In genomic region chr6:89867976-89868375, GRCm38 (mm10) we compare ENCODE assay signal across 29 mouse cellular contexts. TPM values are rescaled to one million over a fixed set of nuclear protein-coding genes. Genes with fewer than 3 reads are reported as not detected.
"Had no signal": no experiment of that assay in that cellular context is flagged by ENCODE, and none has a peak within 500 bp of the region (broad histone marks: within the 10 kb centered on the region; RNA-seq: fewer than 3 reads in every experiment).

No protein-coding gene starts in this region.

- H3K4me3 ChIP-seq: limb, embryonic 10.5 days; limb, embryonic 13.5 days; liver, embryonic 12.5 days; liver, embryonic 15.5 days; lung, embryonic 15.5 days; megakaryocyte, embryonic 14.5 days; midbrain, embryonic 10.5 days; midbrain, embryonic 13.5 days; myocyte; neural tube, embryonic 13.5 days; stomach, embryonic 15.5 days had no signal

- H3K27me3 ChIP-seq: limb, embryonic 13.5 days; liver, embryonic 12.5 days; liver, embryonic 15.5 days; lung, embryonic 15.5 days; megakaryocyte, embryonic 14.5 days; midbrain, embryonic 13.5 days; neural tube, embryonic 13.5 days; stomach, embryonic 15.5 days had no signal

- DNase-seq: kidney, postnatal 10 days; kidney, postnatal 36 days; liver; lung, adult 18-20 months; lung, postnatal 10 days; lung, postnatal 36 days; retina, postnatal 1 day; right cerebral cortex, postnatal 25 days; spleen, adult 18-20 months; thymus, postnatal 25 days had no signal

- H3K27ac ChIP-seq: limb, embryonic 10.5 days; limb, embryonic 13.5 days; liver, embryonic 12.5 days; liver, embryonic 15.5 days; lung, embryonic 15.5 days; midbrain, embryonic 10.5 days; midbrain, embryonic 13.5 days; neural tube, embryonic 13.5 days; stomach, embryonic 15.5 days had no signal

- ATAC-seq: liver, embryonic 12.5 days; midbrain, embryonic 13.5 days; midbrain, embryonic 16.5 days had no signal

- H3K4me2 ChIP-seq: limb, embryonic 13.5 days; liver, embryonic 12.5 days; liver, embryonic 15.5 days; lung, embryonic 15.5 days; midbrain, embryonic 13.5 days; neural tube, embryonic 13.5 days; stomach, embryonic 15.5 days had no signal

- H3K9me3 ChIP-seq: liver, embryonic 15.5 days; stomach, embryonic 15.5 days had no signal

- H3K4me1 ChIP-seq: limb, embryonic 10.5 days; limb, embryonic 13.5 days; liver, embryonic 12.5 days; liver, embryonic 15.5 days; lung, embryonic 15.5 days; megakaryocyte, embryonic 14.5 days; midbrain, embryonic 10.5 days; midbrain, embryonic 13.5 days; neural tube, embryonic 13.5 days; stomach, embryonic 15.5 days had no signal

- H3K9ac ChIP-seq: limb, embryonic 13.5 days; liver, embryonic 12.5 days; liver, embryonic 15.5 days; lung, embryonic 15.5 days; midbrain, embryonic 13.5 days; neural tube, embryonic 13.5 days; stomach, embryonic 15.5 days had no signal

- H3K36me3 ChIP-seq: limb, embryonic 10.5 days; limb, embryonic 13.5 days; liver, embryonic 12.5 days; liver, embryonic 15.5 days; lung, embryonic 15.5 days; midbrain, embryonic 10.5 days; midbrain, embryonic 13.5 days; neural tube, embryonic 13.5 days; stomach, embryonic 15.5 days had no signal

RNA-seq across cellular contexts. Expression of gene Vmn1r42, which starts 8.2 kb away (rescaled TPM):
- total RNA-seq: layer of hippocampus, adult 18-20 months; layer of hippocampus, postnatal 25 days; left cerebral cortex, adult 18-20 months; left cerebral cortex, postnatal 25 days; monocyte, adult 5-6 weeks; neutrophil, adult 5-6 weeks had no signal
- polyA plus RNA-seq: limb, embryonic 10.5 days; limb, embryonic 13.5 days; liver, embryonic 12.5 days; liver, embryonic 15.5 days; lung, embryonic 15.5 days; midbrain, embryonic 10.5 days; midbrain, embryonic 13.5 days; midbrain, embryonic 16.5 days; neural tube, embryonic 13.5 days; stomach, embryonic 15.5 days; thymus, postnatal 0 days had no signal

RNA-seq across cellular contexts. Expression of gene Vmn1r43, which starts 8.2 kb away (rescaled TPM):
- total RNA-seq: layer of hippocampus, adult 18-20 months; layer of hippocampus, postnatal 25 days; left cerebral cortex, adult 18-20 months; left cerebral cortex, postnatal 25 days; monocyte, adult 5-6 weeks had no signal
- polyA plus RNA-seq: limb, embryonic 10.5 days; limb, embryonic 13.5 days; liver, embryonic 12.5 days; liver, embryonic 15.5 days; midbrain, embryonic 10.5 days; midbrain, embryonic 13.5 days; neural tube, embryonic 13.5 days; thymus, postnatal 0 days had no signal

RNA-seq across cellular contexts. Expression of gene Vmn1r44, which starts 15.5 kb away (rescaled TPM):
- total RNA-seq: layer of hippocampus, adult 18-20 months; layer of hippocampus, postnatal 25 days; left cerebral cortex, adult 18-20 months; left cerebral cortex, postnatal 25 days; monocyte, adult 5-6 weeks; neutrophil, adult 5-6 weeks had no signal
- polyA plus RNA-seq: limb, embryonic 10.5 days; limb, embryonic 13.5 days; liver, embryonic 12.5 days; liver, embryonic 15.5 days; lung, embryonic 15.5 days; midbrain, embryonic 10.5 days; midbrain, embryonic 13.5 days; midbrain, embryonic 16.5 days; myocyte; neural tube, embryonic 13.5 days; stomach, embryonic 15.5 days; thymus, postnatal 0 days had no signal
